Mouse (Mus musculus) cortical plate, adult 2 months (tissue): ENCODE data around the gene Tmx2. TPM values are rescaled to one million over a fixed set of nuclear protein-coding genes. Genes with fewer than 3 reads are reported as not detected.
A peak's percentile ranks its signal among the peaks of the same experiment; 100 is the strongest.
"Not testable (repeated sequence)": the region's sequence is repeated elsewhere in the genome, so short reads cannot be mapped to it uniquely, and the experiment has no call there.

Experiments used
- H3K27ac ChIP-seq: fragments of 200-500 bp; 2 replicates; pipeline ENCODE4 v1.5.1; 2012; ENCODE audit warnings: low read length, control low read depth, inconsistent platforms; ENCODE audit not compliant: insufficient read depth
- H3K4me1 ChIP-seq: fragments of 200-500 bp; 2 replicates; pipeline ENCODE4 v1.6.1; 2011; ENCODE audit warnings: low read length; ENCODE audit not compliant: control insufficient read depth, insufficient read depth
- H3K4me3 ChIP-seq: fragments of 200-500 bp; 2 replicates; pipeline ENCODE4 v1.5.1; 2011; ENCODE audit warnings: mild to moderate bottlenecking, low read length, control low read depth; ENCODE audit not compliant: insufficient read depth
- CTCF ChIP-seq: fragments of 200-500 bp; IDR thresholded peaks from 2 replicates; pipeline ENCODE4 v1.5.1; 2011; ENCODE audit warnings: mild to moderate bottlenecking, control low read depth, low read length; ENCODE audit not compliant: insufficient read depth; ENCODE audit errors: extremely low read depth
- POLR2A ChIP-seq: fragments of 200-500 bp; IDR thresholded peaks from 2 replicates; pipeline ENCODE4 v1.6.1; 2011; ENCODE audit warnings: mild to moderate bottlenecking, low read length, control low read depth; ENCODE audit not compliant: insufficient read depth; ENCODE audit errors: extremely low read depth
- polyA plus RNA-seq: library from polyadenylated mRNA; depleted of rRNA; stranded (reverse); fragments of >200 nt; gene quantifications from 2 replicates; pipeline ENCODE4 v1.2.3, GENCODE M21; 2012

Gene Tmx2
- polyA plus RNA-seq, 1 experiment = 274 TPM

- Histone ChIP-seq H3K27ac (no peak overlapping the region), H3K4me1 (no peaks in the 10 kb centered on the region), H3K4me3 (no peak overlapping the region)
- no peak for TF ChIP-seq CTCF
- no peak for TF ChIP-seq POLR2A
Observed at GRCm38 (mm10) chr2:84688080-84688844, 9.3 kb upstream of the Tmx2 start.

- no peak for TF ChIP-seq CTCF
- no peak for TF ChIP-seq POLR2A
- H3K4me1 ChIP-seq = peaks cover 1% of the 10 kb centered on the region; the same call in 1 of the 2 replicates
Observed at GRCm38 (mm10) chr2:84682605-84683183, 3.8 kb upstream of the Tmx2 start.

GRCm38 (mm10) chr2:84677968-84678880 lies 716 bp downstream of the Tmx2 start, which contains the start of the genes Gm28635 and Med19:
Gene Gm28635 (minus strand): TSS chr2:84678041.
Gene Med19 (plus strand): TSS chr2:84678402.
- Histone ChIP-seq H3K4me1 (peaks cover 4% of the 10 kb centered on the region; the same call in 1 of the 2 replicates), H3K27ac (no peak within 1 kb of the TSS), H3K4me3 (peak within 1 kb of the TSS; percentile 98)
- TF ChIP-seq CTCF = no peak
- peak; percentile 90; the same call in 1 of the 2 replicates for TF ChIP-seq POLR2A

More at GRCm38 (mm10) chr2:84682605-84683183, 3.8 kb upstream of the Tmx2 start:
- Histone ChIP-seq H3K4me3 (no peak overlapping the region), H3K27ac (no peak overlapping the region)

- H3K4me3 ChIP-seq = peak overlapping the region; percentile 98
- H3K27ac ChIP-seq = no peak overlapping the region
- TF ChIP-seq POLR2A = no peak
- TF ChIP-seq CTCF = 0 out of 2 replicates have a peak, but pooled peaks have one; percentile 13
- peaks cover 4% of the 10 kb centered on the region; the same call in 1 of the 2 replicates for H3K4me1 ChIP-seq
Observed at GRCm38 (mm10) chr2:84677270-84677967, 1.5 kb downstream of the Tmx2 start.

- not testable (repeated sequence) for H3K4me3 ChIP-seq, H3K4me1 ChIP-seq, H3K27ac ChIP-seq
Observed at GRCm38 (mm10) chr2:84671535-84671934, 7.4 kb downstream of the Tmx2 start.

GRCm38 (mm10) chr2:84670569-84670933 lies 8.4 kb downstream of the Tmx2 start, which contains the start of gene Selenoh:
Gene Selenoh (minus strand): TSS chr2:84670770.
- peak; percentile 74 for TF ChIP-seq POLR2A
- no peak for TF ChIP-seq CTCF
- peak within 1 kb of the TSS; percentile 86 for H3K4me3 ChIP-seq

GRCm38 (mm10) chr2:84669828-84670568 lies 8.9 kb downstream of the Tmx2 start:
- no peak overlapping the region for H3K27ac ChIP-seq
- TF ChIP-seq POLR2A (no peak), CTCF (no peak)
- peak overlapping the region; percentile 86 for H3K4me3 ChIP-seq
- H3K4me1 ChIP-seq = peaks cover 2% of the 10 kb centered on the region; the same call in 1 of the 2 replicates

More at GRCm38 (mm10) chr2:84670569-84670933, 8.4 kb downstream of the Tmx2 start, which contains the start of gene Selenoh:
- H3K4me1 ChIP-seq = peaks cover 2% of the 10 kb centered on the region; the same call in 1 of the 2 replicates
- peak within 1 kb of the TSS; percentile 31; the same call in 1 of the 2 replicates for H3K27ac ChIP-seq

- H3K27ac ChIP-seq = no peak overlapping the region
- H3K4me1 ChIP-seq = peaks cover 2% of the 10 kb centered on the region; the same call in 1 of the 2 replicates
- no peak overlapping the region for H3K4me3 ChIP-seq
- no peak for TF ChIP-seq POLR2A
- no peak for TF ChIP-seq CTCF
Observed at GRCm38 (mm10) chr2:84666081-84666480, 12.9 kb downstream of the Tmx2 start.
